Mouse (Mus musculus) embryonic facial prominence, embryonic 10.5 days (tissue): Measurements from ENCODE around the gene Heatr6. TPM values are rescaled to one million over a fixed set of nuclear protein-coding genes. Genes with fewer than 3 reads are reported as not detected.
A peak's percentile ranks its signal among the peaks of the same experiment; 100 is the strongest.

ENCODE experiments used
- DNase-seq: peaks from one replicate; pipeline ENCODE4 v3.0.0-alpha.2; 2017; ENCODE audit warnings: low spot score
- H3K27ac ChIP-seq: fragments of 300-500 bp; sonication (generic); replicated peaks from 2 replicates; pipeline ENCODE4 v1.5.1; 2016; ENCODE audit warnings: mild to moderate bottlenecking
- H3K27me3 ChIP-seq: fragments of 300-500 bp; sonication (generic); replicated peaks from 2 replicates; pipeline ENCODE4 v1.6.1; 2016; ENCODE audit warnings: low read depth, mild to moderate bottlenecking; ENCODE audit not compliant: poor library complexity, severe bottlenecking
- H3K36me3 ChIP-seq: fragments of 300-500 bp; sonication (generic); replicated peaks from 2 replicates; pipeline ENCODE4 v1.6.1; 2016; ENCODE audit warnings: mild to moderate bottlenecking, moderate library complexity
- H3K4me1 ChIP-seq: fragments of 300-500 bp; sonication (generic); 2 replicates; pipeline ENCODE4 v1.6.1; 2016
- H3K4me3 ChIP-seq: fragments of 300-500 bp; sonication (generic); 2 replicates; pipeline ENCODE4 v1.5.1; 2016; ENCODE audit warnings: mild to moderate bottlenecking, moderate library complexity
- H3K9me3 ChIP-seq: fragments of 300-500 bp; sonication (generic); 2 replicates; pipeline ENCODE4 v1.6.1; 2016; ENCODE audit warnings: mild to moderate bottlenecking
- WGBS: fragments of 180-500 bp; shearing (Covaris S2); methylation state at CpG from one replicate; pipeline ENCODE4 v1.1.7; 2016; 5-methylcytosine and 5-hydroxymethylcytosine counted together
- polyA plus RNA-seq: library from polyadenylated mRNA; unstranded; fragments of >200 nt; fragmentation: Nextera tagmentation; extraction: Ambion mirVana; gene quantifications from 2 replicates; pipeline ENCODE4 v1.2.1, GENCODE M21; 2016

Gene Heatr6
- polyA plus RNA-seq, 1 experiment from 2014 or later, result 26.2 TPM

DNA sequence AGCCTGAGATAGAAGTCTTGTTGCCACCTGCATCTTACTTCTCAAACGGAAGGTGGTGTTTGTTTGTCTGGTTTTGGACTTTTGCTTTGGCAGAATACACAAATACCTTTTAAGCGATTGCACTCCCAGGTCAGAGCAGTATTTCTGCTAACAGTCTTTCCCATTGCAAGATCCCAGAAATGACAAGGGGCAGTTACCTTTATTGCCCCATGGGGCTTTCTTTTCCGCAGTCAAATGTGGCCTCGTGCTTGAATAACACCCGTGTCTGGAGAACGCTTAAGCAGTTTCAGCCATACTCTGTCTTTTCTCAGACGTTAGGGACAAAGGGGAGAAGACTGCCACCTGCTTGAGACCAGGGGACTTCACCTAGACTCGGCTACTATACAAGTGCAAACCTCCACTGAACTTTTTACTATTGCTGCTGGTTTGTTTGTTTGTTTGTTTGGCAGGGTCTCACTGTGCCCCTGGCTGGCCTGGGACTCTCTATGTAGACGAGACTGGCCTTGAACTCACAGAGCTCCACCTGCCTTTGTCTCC, 65.2 kb downstream of the Heatr6 start:
- Histone ChIP-seq H3K27me3 (peaks cover 16% of the 10 kb centered on the region), H3K4me3 (no peak overlapping the region)
- 61% methylated on average over 9 of the region's 9 CpGs for WGBS

DNA sequence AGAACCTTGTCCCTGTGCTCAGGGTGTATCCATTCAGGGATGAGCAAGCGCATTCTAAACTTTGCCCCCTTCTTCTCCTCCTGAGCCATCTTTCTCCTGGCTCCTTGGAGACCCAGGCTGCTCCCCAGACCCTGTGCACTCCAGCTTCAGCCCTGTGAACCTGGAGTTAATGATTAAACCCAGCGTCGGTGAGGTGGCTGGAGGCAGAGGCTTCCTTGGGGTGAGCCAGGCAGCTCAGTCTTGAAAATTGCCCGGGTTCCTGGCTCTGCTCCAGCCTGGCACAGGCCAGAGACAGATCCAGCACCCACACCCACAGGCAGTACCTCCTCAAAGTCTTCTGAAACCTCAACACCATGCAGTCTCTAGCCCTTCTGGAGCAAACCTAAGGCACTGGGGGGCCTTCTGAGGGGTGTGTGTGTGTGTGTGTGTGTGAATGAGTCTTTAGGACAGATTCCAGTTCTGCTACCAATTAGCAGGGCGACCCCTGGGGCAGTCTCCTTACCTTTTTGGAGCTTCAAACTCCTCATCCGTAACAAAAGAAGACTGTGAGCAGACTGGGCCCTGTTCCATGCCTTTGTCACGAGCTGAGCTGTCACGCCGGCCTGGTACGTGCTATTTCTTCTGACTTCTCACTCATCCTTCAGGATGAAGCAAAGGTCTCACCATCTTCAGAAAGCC, 66.4 kb downstream of the Heatr6 start:
- peak; percentile 26 for DNase-seq
- Histone ChIP-seq H3K36me3 (no peaks in the 10 kb centered on the region), H3K27ac (peak overlapping the region; percentile 19), H3K9me3 (no peaks in the 10 kb centered on the region), H3K4me3 (no peak overlapping the region), H3K27me3 (peaks cover 16% of the 10 kb centered on the region), H3K4me1 (peaks cover 16% of the 10 kb centered on the region)
- WGBS, result 39% methylated on average over 10 of the region's 10 CpGs

More for the DNA sequence above, 65.2 kb downstream of the Heatr6 start:
- no peak for DNase-seq
- peaks cover 16% of the 10 kb centered on the region for H3K4me1 ChIP-seq
- no peaks in the 10 kb centered on the region for H3K9me3 ChIP-seq
- H3K36me3 ChIP-seq, result no peaks in the 10 kb centered on the region
- H3K27ac ChIP-seq, result no peak overlapping the region

DNA sequence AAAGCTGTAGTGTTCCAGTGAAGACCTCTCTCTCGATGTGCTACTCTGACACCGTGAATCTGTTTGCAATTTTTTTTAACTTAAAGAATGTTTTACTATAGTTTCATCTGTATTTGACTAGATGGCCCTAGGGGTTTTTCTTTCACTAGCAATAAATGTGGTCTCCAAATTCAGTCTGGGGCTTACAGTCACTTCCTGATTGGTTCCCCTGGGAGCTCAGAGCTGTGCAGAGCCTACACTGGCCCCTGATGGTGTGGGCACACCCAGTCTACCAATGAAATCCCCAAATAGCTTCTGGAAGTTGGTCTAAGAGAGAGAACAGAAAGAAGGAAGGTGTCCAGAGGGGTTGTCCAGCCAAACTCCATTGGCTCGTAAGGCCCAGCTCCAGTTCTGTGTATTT, 72.6 kb downstream of the Heatr6 start:
- H3K27ac ChIP-seq, result no peak overlapping the region
- H3K36me3 ChIP-seq, result no peaks in the 10 kb centered on the region
- H3K9me3 ChIP-seq, result no peaks in the 10 kb centered on the region
- no peaks in the 10 kb centered on the region for H3K4me1 ChIP-seq
- no peak for DNase-seq
- no peak overlapping the region for H3K4me3 ChIP-seq
- H3K27me3 ChIP-seq, result no peaks in the 10 kb centered on the region
- 82% methylated on average over 3 of the region's 3 CpGs for WGBS

DNA sequence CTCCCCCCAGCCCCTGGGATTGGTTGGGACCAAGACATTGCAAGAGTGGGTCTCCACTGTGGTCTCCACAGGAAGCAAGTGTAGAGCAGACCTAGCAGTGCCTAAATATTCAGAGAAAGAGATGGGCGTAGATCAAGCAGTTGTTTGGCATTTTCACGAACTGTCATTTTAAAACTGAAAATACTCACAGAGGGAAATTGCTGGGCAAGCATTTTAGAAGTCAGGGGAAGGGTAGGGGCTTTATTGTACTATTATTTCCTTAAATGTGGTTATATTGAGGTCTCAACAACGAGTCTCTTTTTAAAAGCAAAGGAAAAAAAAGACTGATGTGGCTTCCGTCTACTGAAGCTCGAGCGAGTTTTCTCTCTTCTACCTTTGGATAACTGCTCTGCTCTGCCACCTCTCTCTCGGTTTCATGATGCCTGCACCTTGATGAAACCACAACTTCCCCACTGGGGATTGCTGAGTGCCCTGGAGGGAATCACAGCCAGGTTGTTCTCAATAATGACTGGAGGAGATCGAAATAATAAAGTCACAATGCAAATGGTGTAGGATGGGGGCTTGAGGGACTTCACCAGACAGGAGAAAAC, 75.2 kb downstream of the Heatr6 start:
- Histone ChIP-seq H3K9me3 (no peaks in the 10 kb centered on the region), H3K27me3 (no peaks in the 10 kb centered on the region), H3K4me3 (no peak overlapping the region), H3K36me3 (no peaks in the 10 kb centered on the region), H3K4me1 (no peaks in the 10 kb centered on the region), H3K27ac (no peak overlapping the region)
- no peak for DNase-seq
- 83% methylated on average over 8 of the region's 8 CpGs for WGBS

DNA sequence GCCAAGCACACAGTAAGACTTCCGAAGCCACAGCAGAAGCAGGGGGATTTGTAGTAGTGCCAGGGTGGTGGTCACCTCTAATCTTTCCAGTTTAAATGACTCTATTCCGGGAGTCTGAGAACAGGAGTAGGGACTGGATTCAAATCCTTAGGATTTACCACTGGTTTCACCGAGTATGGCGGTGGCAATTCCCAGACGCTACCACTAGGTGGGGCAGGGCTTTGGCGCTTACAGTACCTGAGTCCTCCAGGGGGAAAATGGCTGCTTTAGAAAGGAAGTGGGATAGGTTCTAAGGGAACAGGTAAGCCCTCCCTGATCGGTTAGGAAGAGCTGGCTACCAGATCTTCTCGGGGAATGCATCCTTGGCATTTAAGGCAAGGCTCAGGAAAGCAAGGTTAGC, 78.9 kb downstream of the Heatr6 start:
- Histone ChIP-seq H3K27ac (no peak overlapping the region), H3K27me3 (no peaks in the 10 kb centered on the region), H3K4me1 (no peaks in the 10 kb centered on the region), H3K9me3 (no peaks in the 10 kb centered on the region), H3K36me3 (no peaks in the 10 kb centered on the region), H3K4me3 (no peak overlapping the region)
- peak; percentile 58 for DNase-seq
- WGBS, result 39% methylated on average over 8 of the region's 8 CpGs

Other genes with a start within 250 kb of the Heatr6 start
- gene Heatr9, start 231.5 kb upstream of the Heatr6 start, polyA plus RNA-seq, result not detected in 2 replicates
- gene Ccl5, start 223.2 kb upstream of the Heatr6 start, polyA plus RNA-seq, result not detected in 2 replicates
- gene Ccl9, start 175.1 kb upstream of the Heatr6 start, polyA plus RNA-seq, result 1.2 and 1.7 TPM in 2 replicates
- 1.2 and 2.7 TPM in 2 replicates for gene Ccl6, start 160.6 kb upstream of the Heatr6 start, polyA plus RNA-seq
- gene Rpl9-ps1, start 108.1 kb upstream of the Heatr6 start, polyA plus RNA-seq, result not detected in 2 replicates
- gene Ccl3, start 104.3 kb upstream of the Heatr6 start, polyA plus RNA-seq, result 0.54 and 1.0 TPM in 2 replicates
- 0.40 TPM in 1 of 2 replicates, not detected in the other for gene Ccl4, start 91.1 kb upstream of the Heatr6 start, polyA plus RNA-seq
- gene Wfdc17, start 49.7 kb upstream of the Heatr6 start, polyA plus RNA-seq, result 0.41 and 0.51 TPM in 2 replicates
- not detected in 2 replicates for gene Wfdc18, start 44.7 kb upstream of the Heatr6 start, polyA plus RNA-seq
- gene Wfdc21, start 6.8 kb upstream of the Heatr6 start, polyA plus RNA-seq, result not detected in 2 replicates
- 0.07 and 0.18 TPM in 2 replicates for gene Hnf1b, start 96.4 kb downstream of the Heatr6 start, polyA plus RNA-seq
- gene Ddx52, start 188.4 kb downstream of the Heatr6 start, polyA plus RNA-seq, result 45.0 and 46.2 TPM in 2 replicates
- 7.5 and 7.8 TPM in 2 replicates for gene Synrg, start 210.7 kb downstream of the Heatr6 start, polyA plus RNA-seq